Mouse (Mus musculus): ENCODE measurements around the gene Gba.

Gba gene

GRCm38 (mm10) chr3:89251365-89251895 lies 48.7 kb downstream of the Gba start:
- in situ Hi-C loops (cut with MboI; ENCODE audit: low pct_unique_long_range_greater_than_20kb in 1 of 2, low sequenced_read_pairs in 2 of 2, unreplicated experiment in 1 of 2), result no loop called here

GRCm38 (mm10) chr3:89254994-89255393 lies 52.3 kb downstream of the Gba start:
- in situ Hi-C loops (cut with MboI; ENCODE audit: low pct_unique_long_range_greater_than_20kb in 1 of 2, low sequenced_read_pairs in 2 of 2, unreplicated experiment in 1 of 2), result no loop called here

GRCm38 (mm10) chr3:89256177-89256576 lies 53.4 kb downstream of the Gba start:
- in situ Hi-C loops (cut with MboI; ENCODE audit: low pct_unique_long_range_greater_than_20kb in 1 of 2, low sequenced_read_pairs in 2 of 2, unreplicated experiment in 1 of 2), result no loop called here
